Mouse (Mus musculus) midbrain, embryonic 16.5 days (tissue): Measurements from ENCODE around the gene Mllt10. TPM values are rescaled to one million over a fixed set of nuclear protein-coding genes. Genes with fewer than 3 reads are reported as not detected.

Experiments used
- ATAC-seq: fragments of 200-750 bp; cut with Nextera tagmentation; 2 replicates; pipeline ENCODE4 v1.8.0; 2017; ENCODE audit warnings: moderate TSS enrichment
- H3K27ac ChIP-seq: fragments of 300-500 bp; sonication (generic); 2 replicates; pipeline ENCODE4 v1.5.1; 2014; ENCODE audit warnings: mild to moderate bottlenecking, low read length, mixed read lengths
- H3K27me3 ChIP-seq: fragments of 300-500 bp; sonication (generic); 2 replicates; pipeline ENCODE4 v1.6.1; 2014; ENCODE audit warnings: low read depth, low read length, mixed read lengths; ENCODE audit not compliant: control insufficient read depth, insufficient read depth
- H3K36me3 ChIP-seq: fragments of 300-500 bp; sonication (generic); 2 replicates; pipeline ENCODE4 v1.6.1; 2014; ENCODE audit warnings: mild to moderate bottlenecking, low read length, moderate library complexity, mixed read lengths; ENCODE audit not compliant: control insufficient read depth, insufficient read depth
- H3K4me1 ChIP-seq: fragments of 300-500 bp; sonication (generic); 2 replicates; pipeline ENCODE4 v1.6.1; 2014; ENCODE audit warnings: mild to moderate bottlenecking, low read length, mixed read lengths; ENCODE audit not compliant: control insufficient read depth, insufficient read depth
- H3K4me2 ChIP-seq: fragments of 300-500 bp; sonication (generic); 2 replicates; pipeline ENCODE4 v1.6.1; 2014; ENCODE audit warnings: mild to moderate bottlenecking, low read length, mixed read lengths
- H3K4me3 ChIP-seq: fragments of 300-500 bp; sonication (generic); 2 replicates; pipeline ENCODE4 v1.5.1; 2014; ENCODE audit warnings: low read depth, mild to moderate bottlenecking, low read length, moderate library complexity, mixed read lengths
- H3K9ac ChIP-seq: fragments of 300-500 bp; sonication (generic); 2 replicates; pipeline ENCODE4 v1.6.1; 2014; ENCODE audit warnings: low read depth, low read length, mixed read lengths
- H3K9me3 ChIP-seq: fragments of 300-500 bp; sonication (generic); replicated peaks from 2 replicates; pipeline ENCODE4 v1.6.1; 2014; ENCODE audit warnings: mild to moderate bottlenecking, low read length, mixed read lengths; ENCODE audit not compliant: control insufficient read depth, poor library complexity, severe bottlenecking
- WGBS: fragments of 180-500 bp; shearing (Covaris S2); extraction: QIAGEN DNeasy Blood & Tissue Kit; methylation state at CpG from one replicate; pipeline ENCODE4 v1.1.7; 2014; 5-methylcytosine and 5-hydroxymethylcytosine counted together
- polyA plus RNA-seq: library from polyadenylated mRNA; unstranded; fragments of >200 nt; fragmentation: Nextera tagmentation; extraction: Ambion mirVana; gene quantifications from 2 replicates; pipeline ENCODE4 v1.2.1, GENCODE M21; 2015

Mllt10 gene
- polyA plus RNA-seq, 1 experiment from 2014 or later = 43.7 TPM

DNA sequence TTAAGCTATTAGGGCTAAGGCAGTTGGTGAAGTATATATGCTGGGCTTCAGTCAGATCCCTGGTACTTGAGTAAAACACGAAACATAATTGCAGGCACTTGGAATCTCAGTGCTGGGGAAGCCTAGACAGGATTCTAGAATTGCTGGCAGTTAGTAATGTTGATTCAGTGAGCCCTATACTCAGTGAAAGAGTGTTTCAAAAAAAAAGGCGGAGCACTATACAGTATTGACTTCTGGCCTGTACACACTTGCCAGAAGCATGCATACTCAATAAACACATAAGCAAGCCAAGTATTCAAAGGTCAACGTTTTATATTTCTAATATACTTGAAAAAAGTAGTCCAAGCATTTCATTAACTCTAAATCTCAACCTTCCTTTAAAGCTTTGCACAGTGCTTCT is 126.6 kb downstream of the Mllt10 start:
- 0 out of 2 replicates have a peak, but pooled peaks cover 3% of the 10 kb centered on the region for H3K4me1 ChIP-seq
- WGBS = 96% methylated on average over 3 of the region's 3 CpGs

GRCm38 (mm10) chr2:18183079-18183478 is 128.0 kb downstream of the Mllt10 start:
- H3K9ac ChIP-seq = no peak overlapping the region
- no peak overlapping the region for H3K4me2 ChIP-seq
- peaks cover 6% of the 10 kb centered on the region; the same call in 1 of the 2 replicates for H3K36me3 ChIP-seq
- H3K27ac ChIP-seq = no peak overlapping the region
- no peaks in the 10 kb centered on the region for H3K27me3 ChIP-seq
- H3K9me3 ChIP-seq = no peaks in the 10 kb centered on the region
- no peak for ATAC-seq
- 0 out of 2 replicates have a peak, but pooled peaks cover 3% of the 10 kb centered on the region for H3K4me1 ChIP-seq
- no peak overlapping the region for H3K4me3 ChIP-seq

More for the DNA sequence above, 126.6 kb downstream of the Mllt10 start:
- Histone ChIP-seq H3K4me2 (no peak overlapping the region), H3K36me3 (peaks cover 6% of the 10 kb centered on the region; the same call in 1 of the 2 replicates), H3K27me3 (no peaks in the 10 kb centered on the region), H3K27ac (no peak overlapping the region), H3K9me3 (no peaks in the 10 kb centered on the region), H3K9ac (no peak overlapping the region), H3K4me3 (no peak overlapping the region)
- no peak for ATAC-seq

DNA sequence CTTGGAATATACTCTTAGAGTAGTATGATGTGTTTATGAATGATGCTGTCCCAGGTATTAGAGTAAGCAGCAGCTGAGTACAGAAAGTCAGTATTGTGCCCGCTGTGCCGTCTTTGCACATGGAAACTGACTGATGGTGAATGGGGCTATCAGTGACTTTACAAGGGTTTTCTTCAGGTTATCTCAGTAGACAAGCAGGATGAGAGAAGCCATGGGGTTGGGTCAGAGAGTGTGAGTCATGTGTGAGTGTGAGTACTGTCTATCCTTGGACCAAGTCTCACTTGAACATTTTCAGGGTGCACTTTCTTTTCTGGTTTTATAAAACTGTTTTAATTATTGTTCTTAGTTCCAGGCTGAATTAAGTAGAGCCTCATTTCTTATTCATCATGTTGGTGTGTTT is 133.3 kb downstream of the Mllt10 start:
- Histone ChIP-seq H3K4me2 (no peak overlapping the region), H3K36me3 (peaks cover 10% of the 10 kb centered on the region; the same call in 1 of the 2 replicates), H3K9ac (no peak overlapping the region), H3K4me3 (no peak overlapping the region), H3K4me1 (0 out of 2 replicates have a peak, but pooled peaks cover 3% of the 10 kb centered on the region), H3K9me3 (no peaks in the 10 kb centered on the region), H3K27me3 (no peaks in the 10 kb centered on the region), H3K27ac (no peak overlapping the region)
- WGBS = 98% methylated on average over 2 of the region's 2 CpGs
- no peak for ATAC-seq

DNA sequence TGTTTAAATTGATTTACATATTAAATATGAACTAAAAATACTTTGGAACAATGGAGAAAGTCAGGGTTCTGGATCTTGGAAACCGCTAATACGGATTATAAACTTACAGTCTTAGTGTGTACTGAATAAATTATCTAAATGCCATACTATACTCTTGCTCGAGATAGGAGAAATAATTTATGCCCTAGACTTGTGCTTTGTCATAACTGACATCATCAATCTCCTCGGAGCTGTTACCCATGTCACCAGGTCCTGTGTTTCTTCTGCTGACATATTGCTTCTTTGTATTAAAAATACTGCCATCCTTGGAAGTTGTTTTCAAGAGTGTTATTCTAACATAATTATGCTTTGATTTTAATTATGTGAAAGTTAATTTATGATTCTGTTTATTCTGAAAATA is 140.2 kb downstream of the Mllt10 start:
- H3K27me3 ChIP-seq = no peaks in the 10 kb centered on the region
- no peak overlapping the region for H3K27ac ChIP-seq
- H3K4me3 ChIP-seq = no peak overlapping the region
- 86% methylated on average over 4 of the region's 4 CpGs for WGBS
- ATAC-seq = no peak
- H3K9me3 ChIP-seq = no peaks in the 10 kb centered on the region
- H3K36me3 ChIP-seq = peaks cover 4% of the 10 kb centered on the region; the same call in 1 of the 2 replicates
- H3K9ac ChIP-seq = no peak overlapping the region
- H3K4me1 ChIP-seq = no peaks in the 10 kb centered on the region
- no peak overlapping the region for H3K4me2 ChIP-seq

DNA sequence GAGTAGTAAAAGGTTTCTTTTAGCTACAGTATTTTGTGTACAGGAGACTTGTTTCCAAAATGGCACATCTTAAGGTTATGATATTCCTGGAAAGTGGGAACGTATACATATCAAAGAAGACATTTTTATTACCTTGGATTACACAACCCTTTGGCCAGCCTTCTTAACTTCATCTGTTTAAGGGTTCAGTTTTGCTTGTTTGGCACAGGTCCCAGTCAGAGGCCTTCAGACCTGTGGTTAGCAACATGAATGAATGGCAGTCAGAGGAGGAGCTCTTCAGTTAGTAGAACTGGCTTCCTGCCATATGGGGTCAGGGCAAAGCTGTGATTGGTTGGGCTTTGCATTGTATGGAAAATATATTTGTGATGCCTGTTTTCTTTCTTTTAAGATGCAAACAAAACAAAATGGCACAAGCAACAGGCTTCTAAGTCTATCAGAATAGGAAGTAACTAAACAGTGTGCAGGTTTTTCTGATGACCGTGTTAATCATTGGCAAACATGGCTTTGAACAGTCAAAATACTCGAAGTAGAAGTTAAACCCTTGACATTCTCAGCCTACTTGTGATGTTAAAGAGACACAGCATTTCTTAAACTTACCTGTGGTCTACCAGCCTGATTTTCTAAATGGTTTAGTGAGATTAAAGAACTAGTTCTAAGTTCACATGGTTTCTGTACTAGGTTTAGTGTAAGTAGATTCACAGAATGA is 140.8 kb downstream of the Mllt10 start:
- no peak overlapping the region for H3K4me3 ChIP-seq
- no peak overlapping the region for H3K9ac ChIP-seq
- WGBS = 81% methylated on average over 3 of the region's 3 CpGs
- H3K4me2 ChIP-seq = no peak overlapping the region
- no peak for ATAC-seq
- no peaks in the 10 kb centered on the region for H3K9me3 ChIP-seq
- H3K27me3 ChIP-seq = no peaks in the 10 kb centered on the region
- peaks cover 4% of the 10 kb centered on the region; the same call in 1 of the 2 replicates for H3K36me3 ChIP-seq
- H3K4me1 ChIP-seq = no peaks in the 10 kb centered on the region
- H3K27ac ChIP-seq = no peak overlapping the region

DNA sequence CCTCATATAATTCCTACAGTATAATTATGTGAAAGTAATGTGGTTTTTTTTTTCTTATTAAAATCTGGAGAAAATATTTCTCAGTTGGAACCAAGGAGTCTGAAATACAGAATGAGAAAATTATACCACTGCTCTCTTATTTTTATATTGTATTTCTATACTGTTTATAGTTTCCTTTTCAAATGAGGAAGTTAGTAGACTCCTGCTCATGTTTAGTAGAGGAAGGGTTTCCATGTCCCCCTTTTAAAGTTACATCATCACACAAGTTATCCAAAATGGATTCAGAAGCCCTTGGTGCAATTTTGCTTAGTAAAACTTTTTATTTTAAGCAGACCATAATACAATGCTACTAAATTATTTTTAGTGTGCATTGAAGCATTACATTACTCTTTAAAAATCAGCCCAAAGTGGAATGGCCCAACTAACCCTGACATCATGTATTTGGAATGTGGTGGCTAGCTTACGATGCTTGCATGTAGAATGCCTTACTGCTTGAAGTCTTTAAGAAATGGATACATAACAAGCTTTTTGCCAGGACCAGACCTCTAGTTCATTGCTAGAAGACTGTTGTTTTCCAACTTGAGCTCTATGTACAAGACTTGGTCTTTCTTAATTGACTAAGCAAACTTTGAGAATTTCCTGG is 146.9 kb downstream of the Mllt10 start:
- H3K9me3 ChIP-seq = no peaks in the 10 kb centered on the region
- WGBS = 90% methylated on average over 1 of the region's 1 CpGs
- H3K4me3 ChIP-seq = no peak overlapping the region
- no peak for ATAC-seq
- peaks cover 11% of the 10 kb centered on the region for H3K36me3 ChIP-seq
- H3K4me2 ChIP-seq = no peak overlapping the region
- no peak overlapping the region for H3K9ac ChIP-seq
- no peak overlapping the region for H3K27ac ChIP-seq
- no peaks in the 10 kb centered on the region for H3K4me1 ChIP-seq
- no peaks in the 10 kb centered on the region for H3K27me3 ChIP-seq

DNA sequence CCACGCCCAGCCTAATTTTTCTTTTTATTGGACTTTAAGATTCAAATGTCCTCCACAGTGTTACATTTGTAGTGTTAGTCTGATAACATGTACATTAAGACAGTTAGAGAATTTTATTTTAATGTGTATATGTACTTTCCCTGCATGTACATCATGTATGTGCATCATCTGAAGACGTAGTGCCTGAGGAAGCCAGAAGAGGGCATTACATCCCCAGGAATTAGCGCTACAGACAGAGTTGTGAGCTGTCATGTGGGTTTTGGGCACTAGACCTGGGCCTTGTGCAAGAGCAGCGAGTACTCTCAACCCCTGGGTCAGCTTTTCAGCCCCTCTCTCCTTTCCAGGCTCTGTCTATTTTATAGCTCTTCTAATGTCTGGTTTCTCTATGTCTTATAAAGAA is 147.9 kb downstream of the Mllt10 start:
- WGBS = 93% methylated on average over 4 of the region's 4 CpGs
- Histone ChIP-seq H3K4me2 (no peak overlapping the region), H3K9ac (no peak overlapping the region), H3K9me3 (no peaks in the 10 kb centered on the region), H3K36me3 (peaks cover 14% of the 10 kb centered on the region), H3K27me3 (no peaks in the 10 kb centered on the region), H3K27ac (no peak overlapping the region), H3K4me3 (no peak overlapping the region), H3K4me1 (no peaks in the 10 kb centered on the region)
- no peak for ATAC-seq

DNA sequence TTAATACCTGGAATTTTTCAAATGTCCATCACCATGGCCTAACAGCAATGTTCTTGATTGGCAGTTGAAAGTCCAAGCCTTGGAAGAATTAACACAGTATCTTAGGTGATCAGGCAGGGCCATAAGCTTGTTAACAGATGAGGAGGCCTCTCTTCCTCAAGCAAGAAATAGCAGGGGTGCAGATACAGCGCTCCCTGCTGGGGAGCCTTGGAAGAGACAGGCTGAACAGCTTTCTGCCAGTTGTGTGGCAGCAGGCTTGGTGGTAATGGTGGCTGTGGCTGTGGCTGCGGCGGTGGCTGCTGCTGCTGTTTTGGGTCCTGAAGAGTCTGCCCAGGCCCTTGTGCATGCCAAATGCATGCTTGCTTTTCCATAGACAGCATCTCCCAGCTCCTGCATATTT is 150.1 kb downstream of the Mllt10 start:
- Histone ChIP-seq H3K27me3 (no peaks in the 10 kb centered on the region), H3K4me2 (no peak overlapping the region), H3K9me3 (no peaks in the 10 kb centered on the region), H3K36me3 (peaks cover 27% of the 10 kb centered on the region), H3K9ac (no peak overlapping the region), H3K27ac (no peak overlapping the region), H3K4me3 (no peak overlapping the region), H3K4me1 (no peaks in the 10 kb centered on the region)
- no peak for ATAC-seq
- WGBS = 65% methylated on average over 3 of the region's 3 CpGs

DNA sequence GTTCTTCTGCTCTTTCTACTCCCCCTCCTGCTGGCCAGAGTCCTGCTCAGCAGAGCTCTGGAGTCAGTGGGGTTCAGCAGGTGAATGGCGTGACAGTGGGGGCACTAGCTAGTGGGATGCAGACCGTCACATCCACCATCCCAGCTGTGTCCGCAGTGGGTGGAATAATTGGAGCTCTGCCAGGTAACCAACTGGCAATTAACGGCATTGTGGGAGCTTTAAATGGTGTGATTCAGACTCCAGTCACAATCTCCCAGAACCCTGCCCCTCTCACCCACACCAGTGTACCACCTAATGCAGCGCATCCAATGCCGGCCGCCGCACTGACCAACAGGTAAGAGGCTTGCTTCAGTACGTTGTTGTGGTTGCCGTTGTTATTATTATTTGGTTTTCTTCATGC is 151.8 kb downstream of the Mllt10 start:
- no peaks in the 10 kb centered on the region for H3K27me3 ChIP-seq
- no peaks in the 10 kb centered on the region for H3K9me3 ChIP-seq
- H3K4me3 ChIP-seq = no peak overlapping the region
- peak; percentile 43; the same call in 1 of the 2 replicates for ATAC-seq
- no peak overlapping the region for H3K4me2 ChIP-seq
- no peak overlapping the region for H3K27ac ChIP-seq
- H3K9ac ChIP-seq = no peak overlapping the region
- 63% methylated on average over 10 of the region's 10 CpGs for WGBS
- H3K4me1 ChIP-seq = no peaks in the 10 kb centered on the region
- peaks cover 28% of the 10 kb centered on the region for H3K36me3 ChIP-seq
